Mouse (Mus musculus) hindbrain, embryonic 14.5 days (tissue): Measurements from ENCODE around the gene 1700018B08Rik. TPM values are rescaled to one million over a fixed set of nuclear protein-coding genes. Genes with fewer than 3 reads are reported as not detected.

Experiments
- ATAC-seq: fragments of 200-750 bp; cut with Nextera tagmentation; 2 replicates; pipeline ENCODE4 v1.8.0; 2017; ENCODE audit warnings: moderate number of reproducible peaks, mild to moderate bottlenecking, moderate TSS enrichment, moderate library complexity; ENCODE audit not compliant: low FRiP score
- DNase-seq: peaks from one replicate; pipeline ENCODE4 v3.0.0-alpha.2; 2015; ENCODE audit warnings: low spot score
- H3K27ac ChIP-seq: fragments of 300-500 bp; sonication (generic); 2 replicates; pipeline ENCODE4 v1.5.1; 2014; ENCODE audit warnings: mild to moderate bottlenecking, moderate library complexity
- H3K27me3 ChIP-seq: fragments of 300-500 bp; sonication (generic); 2 replicates; pipeline ENCODE4 v1.6.1; 2014; ENCODE audit warnings: mild to moderate bottlenecking, low read length, mixed read lengths; ENCODE audit not compliant: control insufficient read depth, insufficient read depth
- H3K36me3 ChIP-seq: fragments of 300-500 bp; sonication (generic); replicated peaks from 2 replicates; pipeline ENCODE4 v1.6.1; 2014; ENCODE audit not compliant: control insufficient read depth, insufficient read depth
- H3K4me1 ChIP-seq: fragments of 300-500 bp; sonication (generic); replicated peaks from 2 replicates; pipeline ENCODE4 v1.6.1; 2014; ENCODE audit warnings: antibody characterized with exemption, low read length, mixed read lengths; ENCODE audit not compliant: control insufficient read depth, insufficient read depth
- H3K4me2 ChIP-seq: fragments of 300-500 bp; sonication (generic); replicated peaks from 2 replicates; pipeline ENCODE4 v1.6.1; 2014; ENCODE audit warnings: mild to moderate bottlenecking, moderate library complexity
- H3K4me3 ChIP-seq: fragments of 300-500 bp; sonication (generic); replicated peaks from 2 replicates; pipeline ENCODE4 v1.5.1; 2014; ENCODE audit warnings: mild to moderate bottlenecking, low read length
- H3K9ac ChIP-seq: fragments of 300-500 bp; sonication (generic); 2 replicates; pipeline ENCODE4 v1.6.1; 2014
- H3K9me3 ChIP-seq: fragments of 300-500 bp; sonication (generic); 2 replicates; pipeline ENCODE4 v1.6.1; 2016; ENCODE audit warnings: low read length; ENCODE audit not compliant: control insufficient read depth
- WGBS: fragments of 180-500 bp; shearing (Covaris S2); extraction: QIAGEN DNeasy Blood & Tissue Kit; methylation state at CpG from one replicate; pipeline ENCODE4 v1.1.7; 2014; 5-methylcytosine and 5-hydroxymethylcytosine counted together
- polyA plus RNA-seq: library from polyadenylated mRNA; unstranded; fragments of >200 nt; fragmentation: Nextera tagmentation; extraction: Ambion mirVana; gene quantifications from 2 replicates; pipeline ENCODE4 v1.2.1, GENCODE M21; 2014

The 1700018B08Rik gene
- polyA plus RNA-seq, result not detected in 2 replicates

- H3K27me3 ChIP-seq, result no peaks in the 10 kb centered on the region
- DNase-seq, result no peak
- H3K4me1 ChIP-seq, result no peaks in the 10 kb centered on the region
- peaks cover 3% of the 10 kb centered on the region for H3K36me3 ChIP-seq
- no peak within 1 kb of the TSS for H3K27ac ChIP-seq
- no peaks in the 10 kb centered on the region for H3K9me3 ChIP-seq
- H3K4me3 ChIP-seq, result no peak within 1 kb of the TSS
- no peak within 1 kb of the TSS for H3K9ac ChIP-seq
- H3K4me2 ChIP-seq, result no peak within 1 kb of the TSS
- 90% methylated on average over 12 of the region's 12 CpGs for WGBS
- no peak for ATAC-seq
Measured at GRCm38 (mm10) chr8:121544276-121544785, at the start of gene 1700018B08Rik. TSS of gene 1700018B08Rik (minus strand) at chr8:121544320.

GRCm38 (mm10) chr8:121593293-121593692 lies 49.2 kb upstream of the 1700018B08Rik start:
- H3K9ac ChIP-seq, result no peak overlapping the region
- H3K27ac ChIP-seq, result no peak overlapping the region
- DNase-seq (no peak), ATAC-seq (no peak)
- H3K4me1 ChIP-seq, result peaks cover 18% of the 10 kb centered on the region
- 87% methylated on average over 5 of the region's 5 CpGs for WGBS
- no peaks in the 10 kb centered on the region for H3K27me3 ChIP-seq
- no peaks in the 10 kb centered on the region for H3K9me3 ChIP-seq
- H3K36me3 ChIP-seq, result peaks cover 44% of the 10 kb centered on the region
- H3K4me3 ChIP-seq, result no peak overlapping the region
- H3K4me2 ChIP-seq, result no peak overlapping the region

DNA sequence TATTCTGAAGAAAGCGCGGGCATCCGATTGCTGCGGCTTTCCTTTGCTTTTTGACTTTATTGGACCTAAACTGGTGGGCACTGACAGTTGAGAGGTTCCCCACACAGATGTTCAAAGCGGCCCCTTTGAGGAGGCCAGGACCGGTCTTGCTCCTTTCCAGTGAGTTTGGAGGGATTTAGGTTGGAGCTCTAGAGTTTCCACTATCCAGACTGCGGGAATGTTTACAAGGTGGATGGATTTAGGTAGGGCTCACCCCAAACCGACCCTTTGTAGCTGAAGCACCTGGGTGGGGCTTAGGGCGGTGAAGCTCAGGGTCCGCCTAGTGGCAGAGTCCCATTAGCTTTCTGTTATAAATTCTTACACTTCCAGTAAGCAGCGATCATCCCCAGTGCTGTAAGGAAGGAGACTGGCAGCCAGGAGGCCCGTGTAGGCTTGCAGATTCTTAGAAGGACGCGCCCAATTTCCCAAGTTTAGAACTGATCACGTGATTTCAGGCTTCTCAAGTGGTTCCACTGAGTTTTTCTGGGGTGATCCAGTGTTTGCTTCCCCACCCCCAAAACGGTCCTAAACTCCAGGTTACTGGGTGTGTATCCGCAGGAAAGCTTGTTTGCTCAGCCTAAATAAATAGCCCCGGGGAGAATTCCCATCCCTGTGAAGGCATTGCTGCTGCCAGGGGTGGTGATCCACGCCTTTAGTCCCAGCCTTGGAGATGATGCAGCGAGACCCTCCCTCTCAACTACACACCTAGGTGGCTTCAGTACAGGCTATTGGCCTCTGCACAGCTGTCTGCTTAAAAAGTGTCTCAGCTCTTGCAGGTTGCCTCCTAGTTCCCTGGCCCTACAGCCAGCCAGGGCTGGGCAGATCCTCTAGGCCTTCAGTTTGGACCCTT lies 47.3 kb upstream of the 1700018B08Rik start:
- no peaks in the 10 kb centered on the region for H3K27me3 ChIP-seq
- peaks cover 28% of the 10 kb centered on the region for H3K36me3 ChIP-seq
- H3K27ac ChIP-seq, result peak overlapping the region; percentile 82
- H3K4me1 ChIP-seq, result peaks cover 18% of the 10 kb centered on the region
- peak overlapping the region; percentile 91 for H3K9ac ChIP-seq
- peak overlapping the region; percentile 92 for H3K4me3 ChIP-seq
- H3K4me2 ChIP-seq, result peak overlapping the region; percentile 89
- 16% methylated on average over 20 of the region's 20 CpGs for WGBS
- DNase-seq, result peak; percentile 33
- no peaks in the 10 kb centered on the region for H3K9me3 ChIP-seq
- no peak for ATAC-seq

- WGBS, result under 1% methylated on average over 94 of the region's 94 CpGs
- Histone ChIP-seq H3K27me3 (no peaks in the 10 kb centered on the region), H3K4me2 (peak within 1 kb of the TSS; percentile 89), H3K9me3 (no peaks in the 10 kb centered on the region), H3K4me3 (peak within 1 kb of the TSS; percentile 92), H3K27ac (peak within 1 kb of the TSS; percentile 82), H3K9ac (peak within 1 kb of the TSS; percentile 91), H3K36me3 (peaks cover 19% of the 10 kb centered on the region), H3K4me1 (peaks cover 22% of the 10 kb centered on the region)
- peak; percentile 89 for ATAC-seq
- DNase-seq, result peak; percentile 99
Measured at GRCm38 (mm10) chr8:121590203-121591177, 46.4 kb upstream of the 1700018B08Rik start, which contains the start of gene Map1lc3b. TSS of gene Map1lc3b (plus strand) at chr8:121590361.

DNA sequence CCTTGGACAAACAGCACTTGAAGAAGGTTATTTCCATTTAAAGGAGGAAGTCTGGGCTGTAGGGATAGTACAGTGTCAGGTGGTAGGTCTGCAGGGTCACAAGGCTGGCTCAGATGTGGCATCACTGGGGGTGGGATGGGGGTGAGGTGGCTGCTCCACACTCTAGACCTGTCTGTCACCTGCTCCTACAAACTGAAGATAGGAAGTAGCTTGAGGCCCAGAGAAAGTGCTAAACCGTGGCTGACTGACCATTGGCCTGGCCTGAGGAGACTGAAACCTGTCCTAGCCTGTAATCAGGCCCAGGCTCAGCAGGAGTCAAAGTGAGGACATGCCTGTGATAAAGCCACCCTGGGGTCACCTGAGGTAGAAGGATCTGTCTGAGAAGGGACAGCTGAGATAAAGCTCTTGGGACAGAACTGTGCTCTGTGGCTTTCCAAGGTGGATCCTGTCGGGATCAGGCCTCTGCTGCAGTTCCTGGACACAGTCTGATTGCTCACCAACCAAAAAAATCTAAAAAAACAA lies 45.1 kb upstream of the 1700018B08Rik start:
- DNase-seq (no peak), ATAC-seq (no peak)
- H3K9me3 ChIP-seq, result no peaks in the 10 kb centered on the region
- no peak overlapping the region for H3K27ac ChIP-seq
- peaks cover 7% of the 10 kb centered on the region for H3K36me3 ChIP-seq
- no peaks in the 10 kb centered on the region for H3K27me3 ChIP-seq
- no peak overlapping the region for H3K4me2 ChIP-seq
- H3K4me3 ChIP-seq, result no peak overlapping the region
- H3K9ac ChIP-seq, result 0 out of 2 replicates have a peak overlapping the region, but pooled peaks have one; percentile 16
- peaks cover 26% of the 10 kb centered on the region for H3K4me1 ChIP-seq
- 38% methylated on average over 2 of the region's 2 CpGs for WGBS

DNA sequence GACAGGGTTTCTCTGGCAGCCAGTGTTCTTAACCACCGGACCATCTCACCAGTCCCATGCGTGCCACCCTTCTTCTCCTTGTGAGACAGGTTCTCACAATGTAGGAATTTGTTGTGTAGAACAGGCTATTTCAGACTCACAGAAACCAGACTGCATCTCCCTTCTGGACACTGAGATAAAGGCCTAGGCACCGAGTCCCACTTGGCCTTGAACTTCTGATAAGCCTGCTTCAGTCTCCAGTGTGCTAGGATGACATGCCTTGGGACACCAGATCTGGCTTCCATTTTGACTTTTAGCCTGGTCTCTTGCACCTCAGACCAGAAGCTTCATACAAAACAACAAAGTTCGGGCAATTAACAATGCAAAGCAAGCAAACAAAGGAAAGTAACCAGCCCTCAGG lies 44.6 kb upstream of the 1700018B08Rik start:
- Histone ChIP-seq H3K4me1 (peaks cover 26% of the 10 kb centered on the region), H3K9ac (no peak overlapping the region), H3K4me2 (no peak overlapping the region), H3K4me3 (no peak overlapping the region), H3K36me3 (peaks cover 3% of the 10 kb centered on the region), H3K9me3 (no peaks in the 10 kb centered on the region), H3K27me3 (no peaks in the 10 kb centered on the region), H3K27ac (no peak overlapping the region)
- ATAC-seq (no peak), DNase-seq (no peak)
- WGBS, result 85% methylated on average over 4 of the region's 4 CpGs

DNA sequence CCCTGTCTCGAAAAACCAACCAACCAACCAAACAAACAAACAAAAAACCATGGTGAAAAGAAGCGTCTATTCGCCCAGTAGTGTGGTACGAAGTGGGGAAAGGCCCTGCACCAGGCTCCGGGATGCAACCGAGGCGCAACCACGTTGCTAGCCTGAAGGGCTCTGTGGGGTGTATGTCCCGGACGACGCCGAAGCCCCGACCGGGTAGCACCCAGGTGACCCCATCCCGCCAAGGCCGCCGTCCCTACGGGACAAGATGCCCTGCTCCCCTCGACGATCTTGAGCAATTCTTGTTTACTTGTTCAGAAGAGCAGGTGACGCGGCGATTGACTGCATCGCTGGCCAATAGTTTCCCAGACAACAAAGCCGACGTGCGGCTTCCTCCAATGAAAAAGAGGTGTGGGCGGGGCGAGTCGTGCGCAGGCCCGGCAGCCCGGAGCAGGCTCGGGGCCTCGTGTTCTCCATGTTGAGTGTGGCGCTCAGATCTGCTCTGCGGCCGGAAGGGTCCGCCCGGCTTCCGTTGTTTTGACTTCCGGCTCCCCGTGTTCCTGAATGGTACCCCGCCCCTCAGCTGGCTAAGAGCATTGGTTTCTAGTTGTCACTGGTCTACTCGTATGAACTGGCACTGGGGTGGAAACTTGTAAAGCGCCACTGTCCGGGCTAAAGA lies 41.2 kb upstream of the 1700018B08Rik start:
- Histone ChIP-seq H3K4me2 (peak overlapping the region; percentile 61), H3K27ac (peak overlapping the region; percentile 48), H3K36me3 (no peaks in the 10 kb centered on the region), H3K9ac (peak overlapping the region; percentile 63), H3K4me3 (peak overlapping the region; percentile 45), H3K27me3 (no peaks in the 10 kb centered on the region), H3K4me1 (peaks cover 8% of the 10 kb centered on the region; the same call in 1 of the 2 replicates), H3K9me3 (no peaks in the 10 kb centered on the region)
- DNase-seq, result peak; percentile 97
- ATAC-seq, result peak; percentile 96
- WGBS, result 1% methylated on average over 47 of the region's 47 CpGs

DNA sequence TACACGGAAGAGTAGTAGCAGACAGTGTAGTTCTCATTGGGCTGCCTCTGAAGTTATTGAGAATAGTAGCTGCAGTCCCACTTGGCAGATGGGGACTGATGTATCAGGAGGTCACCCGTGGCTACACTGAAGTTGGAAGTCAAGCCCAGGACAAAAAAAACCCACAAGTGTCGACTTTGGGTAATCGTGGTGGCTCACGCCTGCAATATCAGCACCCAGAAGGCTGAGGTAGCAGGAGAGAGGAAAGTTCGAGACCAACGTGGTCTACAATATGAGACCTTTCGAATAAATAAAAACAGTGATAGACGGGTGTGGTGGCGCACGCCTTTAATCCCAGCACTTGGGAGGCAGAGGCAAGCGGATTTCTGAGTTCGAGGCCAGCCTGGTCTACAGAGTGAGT lies 40.6 kb upstream of the 1700018B08Rik start:
- Histone ChIP-seq H3K4me1 (peaks cover 8% of the 10 kb centered on the region; the same call in 1 of the 2 replicates), H3K27me3 (no peaks in the 10 kb centered on the region), H3K9me3 (no peaks in the 10 kb centered on the region), H3K36me3 (no peaks in the 10 kb centered on the region), H3K27ac (0 out of 2 replicates have a peak overlapping the region, but pooled peaks have one; percentile 48), H3K4me3 (peak overlapping the region; percentile 45), H3K4me2 (peak overlapping the region; percentile 61), H3K9ac (peak overlapping the region; percentile 63)
- ATAC-seq, result no peak
- DNase-seq, result no peak
- WGBS, result 49% methylated on average over 13 of the region's 13 CpGs
